Comparison of ENCODE assay signal across 28 mouse cellular contexts in genomic region chr15:82554531-82555230, GRCm38 (mm10). TPM values are rescaled to one million over a fixed set of nuclear protein-coding genes. Genes with fewer than 3 reads are reported as not detected.
"Had no signal": no experiment of that assay in that cellular context is flagged by ENCODE, and none has a peak within 500 bp of the region (broad histone marks: within the 10 kb centered on the region; RNA-seq: fewer than 3 reads in every experiment).

Gene Cyp2d12 (plus strand): TSS chr15:82555072.

- H3K27me3 ChIP-seq: limb, embryonic 12.5 days; limb, embryonic 15.5 days; midbrain, embryonic 12.5 days; midbrain, embryonic 15.5 days; neural tube, embryonic 12.5 days; neural tube, embryonic 15.5 days had no signal

- H3K9ac ChIP-seq: limb, embryonic 12.5 days; limb, embryonic 15.5 days; liver, embryonic 14.5 days; liver, postnatal 0 days; lung, embryonic 14.5 days; midbrain, embryonic 12.5 days; midbrain, embryonic 15.5 days; neural tube, embryonic 12.5 days; neural tube, embryonic 15.5 days had no signal

- H3K4me2 ChIP-seq: limb, embryonic 12.5 days; limb, embryonic 15.5 days; liver, embryonic 11.5 days; lung, embryonic 14.5 days; midbrain, embryonic 12.5 days; midbrain, embryonic 15.5 days; neural tube, embryonic 12.5 days; neural tube, embryonic 15.5 days had no signal

- ATAC-seq: intestine, embryonic 16.5 days; liver, postnatal 0 days; lung, postnatal 0 days; midbrain, embryonic 15.5 days had no signal

- H3K27ac ChIP-seq: kidney, postnatal 0 days; limb, embryonic 12.5 days; limb, embryonic 15.5 days; liver, embryonic 14.5 days; macrophage; midbrain, embryonic 12.5 days; midbrain, embryonic 15.5 days; neural tube, embryonic 12.5 days; neural tube, embryonic 15.5 days; stomach, postnatal 0 days had no signal

- DNase-seq: left cerebral cortex, postnatal 4 days; liver, postnatal 0 days; lung, embryonic 14.5 days; right cerebral cortex, adult 18-20 months; right cerebral cortex, postnatal 14 days; right cerebral cortex, postnatal 4 days; thymus, adult 2 months; thymus, postnatal 14 days; thymus, postnatal 4 days had no signal

- H3K9me3 ChIP-seq: neural tube, embryonic 15.5 days had no signal

- H3K4me3 ChIP-seq: limb, embryonic 12.5 days; limb, embryonic 15.5 days; midbrain, embryonic 12.5 days; midbrain, embryonic 15.5 days; neural tube, embryonic 12.5 days; neural tube, embryonic 15.5 days had no signal

- H3K36me3 ChIP-seq: limb, embryonic 12.5 days; limb, embryonic 15.5 days; midbrain, embryonic 12.5 days; midbrain, embryonic 15.5 days; neural tube, embryonic 12.5 days; neural tube, embryonic 15.5 days had no signal

- H3K4me1 ChIP-seq: limb, embryonic 12.5 days; limb, embryonic 15.5 days; midbrain, embryonic 12.5 days; midbrain, embryonic 15.5 days; neural tube, embryonic 12.5 days; neural tube, embryonic 15.5 days had no signal

RNA-seq across cellular contexts. Expression of gene Cyp2d12, which starts in this region (rescaled TPM):
- total RNA-seq: layer of hippocampus, adult 18-20 months; layer of hippocampus, postnatal 14 days; left cerebral cortex, adult 8-10 months; left cerebral cortex, postnatal 14 days; left cerebral cortex, postnatal 4 days; megakaryocyte, adult 5-6 weeks had no signal
- polyA plus RNA-seq: intestine, embryonic 16.5 days; limb, embryonic 12.5 days; limb, embryonic 15.5 days; liver, embryonic 11.5 days; liver, embryonic 14.5 days; lung, embryonic 14.5 days; lung, postnatal 0 days; macrophage; midbrain, embryonic 12.5 days; midbrain, embryonic 15.5 days; neural tube, embryonic 12.5 days; neural tube, embryonic 15.5 days; stomach, embryonic 14.5 days had no signal
